Mouse (Mus musculus) urinary bladder, adult 2 months (tissue): Measurements from ENCODE around the gene Coro7. TPM values are rescaled to one million over a fixed set of nuclear protein-coding genes. Genes with fewer than 3 reads are reported as not detected.
A peak's percentile ranks its signal among the peaks of the same experiment; 100 is the strongest.

Experiments
- DNase-seq: peaks from one replicate; pipeline ENCODE4 v3.0.0; 2022; ENCODE audit warnings: low spot score
- polyA plus RNA-seq: library from polyadenylated mRNA; depleted of rRNA; stranded (reverse); fragments of >200 nt; gene quantifications from 2 replicates; pipeline ENCODE4 v1.2.3, GENCODE M21; 2012

The Coro7 gene
- polyA plus RNA-seq, 1 experiment: 33.5 TPM

GRCm38 (mm10) chr16:4615297-4615696 lies 64.3 kb downstream of the Coro7 start:
- DNase-seq: no peak

GRCm38 (mm10) chr16:4614639-4615038 lies 64.9 kb downstream of the Coro7 start:
- DNase-seq: no peak

- no peak for DNase-seq
Observed at GRCm38 (mm10) chr16:4613736-4614135, 65.8 kb downstream of the Coro7 start.

- DNase-seq: no peak
Observed at GRCm38 (mm10) chr16:4611676-4612075, 67.9 kb downstream of the Coro7 start.

- no peak for DNase-seq
Observed at GRCm38 (mm10) chr16:4611193-4611592, 68.4 kb downstream of the Coro7 start.

GRCm38 (mm10) chr16:4608532-4609059 lies 71.0 kb downstream of the Coro7 start:
- no peak for DNase-seq

- peak; percentile 64 for DNase-seq
Observed at GRCm38 (mm10) chr16:4607818-4608531, 71.6 kb downstream of the Coro7 start.

- no peak for DNase-seq
Observed at GRCm38 (mm10) chr16:4606431-4607084, 73.0 kb downstream of the Coro7 start.

- no peak for DNase-seq
Observed at GRCm38 (mm10) chr16:4605514-4606131, 74.0 kb downstream of the Coro7 start.

- no peak for DNase-seq
Observed at GRCm38 (mm10) chr16:4604293-4604837, 75.2 kb downstream of the Coro7 start.

GRCm38 (mm10) chr16:4603453-4603837 lies 76.1 kb downstream of the Coro7 start:
- no peak for DNase-seq

GRCm38 (mm10) chr16:4602766-4603452 lies 76.7 kb downstream of the Coro7 start:
- no peak for DNase-seq

- DNase-seq: no peak
Observed at GRCm38 (mm10) chr16:4602189-4602588, 77.4 kb downstream of the Coro7 start.

- DNase-seq: no peak
Observed at GRCm38 (mm10) chr16:4600701-4601310, 78.8 kb downstream of the Coro7 start.

- no peak for DNase-seq
Observed at GRCm38 (mm10) chr16:4599616-4600015, 80.0 kb downstream of the Coro7 start.

- DNase-seq: no peak
Observed at GRCm38 (mm10) chr16:4598891-4599543, 80.6 kb downstream of the Coro7 start.

- no peak for DNase-seq
Observed at GRCm38 (mm10) chr16:4598041-4598440, 81.5 kb downstream of the Coro7 start.

- no peak for DNase-seq
Observed at GRCm38 (mm10) chr16:4597296-4597695, 82.3 kb downstream of the Coro7 start.

- DNase-seq: no peak
Observed at GRCm38 (mm10) chr16:4596836-4597235, 82.7 kb downstream of the Coro7 start.

GRCm38 (mm10) chr16:4596141-4596728 lies 83.3 kb downstream of the Coro7 start:
- no peak for DNase-seq
